Mouse (Mus musculus): ENCODE results near the gene H2-DMb1. TPM values are rescaled to one million over a fixed set of nuclear protein-coding genes. Genes with fewer than 3 reads are reported as not detected.

Gene H2-DMb1
- polyA plus RNA-seq, 1 experiment from 2014 or later, result 0.38 TPM

GRCm38 (mm10) chr17:34123518-34123917, 29.4 kb upstream of the H2-DMb1 start:
- Histone ChIP-seq H3K9me3 (ENCODE audit: control insufficient read depth, low read length) (no peaks in the 10 kb centered on the region), H3K4me1 (ENCODE audit: control insufficient read depth in 2 of 2, insufficient read depth in 2 of 2, low read length in 2 of 2) (peaks cover 7 to 18% of the 10 kb centered on the region in 2 experiments), H3K27me3 (ENCODE audit: control insufficient read depth, insufficient read depth, low read length) (no peaks in the 10 kb centered on the region), H3K9ac (ENCODE audit: low read length) (peak overlapping the region; percentile 98), H3K4me3 (ENCODE audit: control insufficient read depth in 1 of 2, insufficient read depth in 1 of 2, low read depth in 1 of 2, low read length in 2 of 2) (peak overlapping the region; percentile 54 to 87), H3K27ac (replicated peaks in 1 of 2; ENCODE audit: control insufficient read depth in 1 of 2, insufficient read depth in 1 of 2, low read depth in 2 of 2, low read length in 2 of 2) (peak overlapping the region; percentile 100), H3K4me2 (ENCODE audit: low read length) (peak overlapping the region; percentile 91), H3K36me3 (ENCODE audit: control insufficient read depth, insufficient read depth, low read length) (peaks cover 15% of the 10 kb centered on the region)
- WGBS, result 0% methylated on average over 2 of the region's 2 CpGs
- no peak for ATAC-seq (ENCODE audit: insufficient number of reproducible peaks, insufficient read depth, low FRiP score, low read depth)

DNA sequence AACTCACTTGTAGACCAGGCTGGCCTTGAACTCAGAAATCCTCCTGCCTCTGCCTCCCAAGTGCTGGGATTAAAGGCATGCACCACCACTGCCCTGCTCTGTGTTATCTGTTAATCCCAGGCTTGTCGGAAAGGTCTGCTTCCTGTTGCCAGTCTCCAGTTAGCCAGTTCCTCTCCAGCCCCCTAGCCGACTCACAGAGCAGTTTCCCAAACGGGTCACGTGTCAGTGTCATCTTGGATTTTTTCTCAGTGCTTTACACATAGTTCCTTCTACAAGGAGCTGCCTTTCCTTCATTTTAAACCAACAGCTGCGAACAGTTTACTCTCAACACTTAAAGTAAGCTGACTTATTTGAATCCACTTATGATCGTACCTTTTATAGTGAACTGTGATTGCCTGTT, 28.2 kb upstream of the H2-DMb1 start:
- Histone ChIP-seq H3K4me1 (ENCODE audit: control insufficient read depth in 2 of 2, insufficient read depth in 2 of 2, low read length in 2 of 2) (peaks cover 7 to 25% of the 10 kb centered on the region in 2 experiments), H3K9ac (ENCODE audit: low read length) (no peak overlapping the region), H3K4me2 (ENCODE audit: low read length) (no peak overlapping the region)

GRCm38 (mm10) chr17:34126826-34127420, 25.9 kb upstream of the H2-DMb1 start:
- H3K4me3 ChIP-seq (ENCODE audit: control insufficient read depth in 1 of 2, insufficient read depth in 1 of 2, low read depth in 1 of 2, low read length in 2 of 2), result no peak overlapping the region
- peaks cover 7 to 25% of the 10 kb centered on the region in 2 experiments for H3K4me1 ChIP-seq (ENCODE audit: control insufficient read depth in 2 of 2, insufficient read depth in 2 of 2, low read length in 2 of 2)
- 60% methylated on average over 9 of the region's 9 CpGs for WGBS
- peak overlapping the region; percentile 12; the same call in 1 of the 2 replicates for H3K9ac ChIP-seq (ENCODE audit: low read length)
- no peak for ATAC-seq (ENCODE audit: insufficient number of reproducible peaks, insufficient read depth, low FRiP score, low read depth)
- H3K4me2 ChIP-seq (ENCODE audit: low read length), result no peak overlapping the region
- no peaks in the 10 kb centered on the region for H3K27me3 ChIP-seq (ENCODE audit: control insufficient read depth, insufficient read depth, low read length)
- peaks cover 10% of the 10 kb centered on the region; the same call in 1 of the 2 replicates for H3K36me3 ChIP-seq (ENCODE audit: control insufficient read depth, insufficient read depth, low read length)
- no peaks in the 10 kb centered on the region for H3K9me3 ChIP-seq (ENCODE audit: control insufficient read depth, low read length)
- no peak overlapping the region for H3K27ac ChIP-seq (replicated peaks in 1 of 2; ENCODE audit: control insufficient read depth in 1 of 2, insufficient read depth in 1 of 2, low read depth in 2 of 2, low read length in 2 of 2)

More for the DNA sequence above, 28.2 kb upstream of the H2-DMb1 start:
- Histone ChIP-seq H3K27ac (replicated peaks in 1 of 2; ENCODE audit: control insufficient read depth in 1 of 2, insufficient read depth in 1 of 2, low read depth in 2 of 2, low read length in 2 of 2) (no peak overlapping the region), H3K36me3 (ENCODE audit: control insufficient read depth, insufficient read depth, low read length) (peaks cover 10% of the 10 kb centered on the region; the same call in 1 of the 2 replicates), H3K4me3 (ENCODE audit: control insufficient read depth in 1 of 2, insufficient read depth in 1 of 2, low read depth in 1 of 2, low read length in 2 of 2) (no peak overlapping the region), H3K9me3 (ENCODE audit: control insufficient read depth, low read length) (no peaks in the 10 kb centered on the region), H3K27me3 (ENCODE audit: control insufficient read depth, insufficient read depth, low read length) (no peaks in the 10 kb centered on the region)
- ATAC-seq (ENCODE audit: insufficient number of reproducible peaks, insufficient read depth, low FRiP score, low read depth), result no peak
- 64% methylated on average over 6 of the region's 6 CpGs for WGBS

DNA sequence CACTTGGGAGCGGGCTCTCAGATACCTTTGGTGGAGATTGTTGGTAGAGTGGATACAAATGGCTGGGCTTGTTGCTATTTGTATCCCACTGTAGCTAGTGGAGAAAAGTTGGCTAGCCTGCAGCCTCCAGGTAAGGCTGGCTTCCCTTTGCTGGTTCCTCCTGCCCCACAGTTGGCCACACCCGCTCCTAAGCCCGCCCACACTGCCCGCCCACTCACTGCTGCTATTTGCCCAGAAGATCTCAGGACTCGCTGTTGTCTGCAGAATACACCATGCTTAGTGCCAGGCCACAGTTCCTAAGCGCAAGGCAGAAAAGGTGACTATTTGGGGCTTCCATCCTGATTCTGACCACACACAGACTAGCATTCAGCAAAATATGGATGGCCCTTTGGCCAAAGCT, 25.4 kb upstream of the H2-DMb1 start:
- 34% methylated on average over 6 of the region's 6 CpGs for WGBS

DNA sequence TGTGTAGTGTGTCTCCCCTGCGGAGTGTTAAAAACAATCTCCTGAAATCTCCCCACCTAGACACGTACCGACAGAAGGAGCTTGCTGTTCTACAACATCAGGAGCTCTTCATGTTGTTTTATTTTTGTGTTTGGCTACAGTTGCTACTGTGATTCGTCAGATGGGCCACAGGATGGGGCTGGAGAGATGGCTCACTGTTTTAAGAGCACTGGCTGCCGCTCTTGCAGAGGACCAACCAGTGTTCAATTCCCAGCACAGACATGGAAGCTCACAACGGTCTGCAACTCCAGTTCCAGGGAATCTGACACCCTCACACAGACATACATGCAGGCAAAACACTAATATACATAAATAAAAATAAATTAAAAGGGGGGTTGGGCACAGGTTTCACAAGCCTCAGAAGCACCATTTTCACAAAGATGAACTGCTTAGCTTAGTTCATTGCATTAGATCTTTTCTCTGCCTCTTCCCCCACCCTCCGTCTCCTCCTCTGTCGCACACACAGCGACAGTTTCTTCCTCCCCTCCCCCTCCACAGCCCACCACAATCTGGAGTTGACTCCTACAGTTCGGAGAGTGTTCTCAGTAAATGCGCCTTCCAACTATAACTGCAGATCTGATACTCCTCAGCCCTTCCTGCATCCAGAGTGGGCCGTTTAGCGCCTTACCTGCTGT, 24.5 kb upstream of the H2-DMb1 start:
- peaks cover 7 to 21% of the 10 kb centered on the region in 2 experiments for H3K4me1 ChIP-seq (ENCODE audit: control insufficient read depth in 2 of 2, insufficient read depth in 2 of 2, low read length in 2 of 2)
- no peaks in the 10 kb centered on the region for H3K27me3 ChIP-seq (ENCODE audit: control insufficient read depth, insufficient read depth, low read length)
- 27% methylated on average over 13 of the region's 13 CpGs for WGBS
- no peak overlapping the region for H3K4me3 ChIP-seq (ENCODE audit: control insufficient read depth in 1 of 2, insufficient read depth in 1 of 2, low read depth in 1 of 2, low read length in 2 of 2)
- no peak overlapping the region for H3K27ac ChIP-seq (replicated peaks in 1 of 2; ENCODE audit: control insufficient read depth in 1 of 2, insufficient read depth in 1 of 2, low read depth in 2 of 2, low read length in 2 of 2)
- no peak overlapping the region for H3K9ac ChIP-seq (ENCODE audit: low read length)
- ATAC-seq (ENCODE audit: insufficient number of reproducible peaks, insufficient read depth, low FRiP score, low read depth), result no peak
- no peak overlapping the region for H3K4me2 ChIP-seq (ENCODE audit: low read length)
- no peaks in the 10 kb centered on the region for H3K9me3 ChIP-seq (ENCODE audit: control insufficient read depth, low read length)
- peaks cover 10% of the 10 kb centered on the region; the same call in 1 of the 2 replicates for H3K36me3 ChIP-seq (ENCODE audit: control insufficient read depth, insufficient read depth, low read length)

More for the DNA sequence above, 25.4 kb upstream of the H2-DMb1 start:
- Histone ChIP-seq H3K9ac (ENCODE audit: low read length) (no peak overlapping the region), H3K27ac (replicated peaks in 1 of 2; ENCODE audit: control insufficient read depth in 1 of 2, insufficient read depth in 1 of 2, low read depth in 2 of 2, low read length in 2 of 2) (no peak overlapping the region), H3K36me3 (ENCODE audit: control insufficient read depth, insufficient read depth, low read length) (peaks cover 10% of the 10 kb centered on the region; the same call in 1 of the 2 replicates), H3K4me3 (ENCODE audit: control insufficient read depth in 1 of 2, insufficient read depth in 1 of 2, low read depth in 1 of 2, low read length in 2 of 2) (no peak overlapping the region), H3K4me1 (ENCODE audit: control insufficient read depth in 2 of 2, insufficient read depth in 2 of 2, low read length in 2 of 2) (peaks cover 7 to 25% of the 10 kb centered on the region in 2 experiments), H3K4me2 (ENCODE audit: low read length) (no peak overlapping the region), H3K27me3 (ENCODE audit: control insufficient read depth, insufficient read depth, low read length) (no peaks in the 10 kb centered on the region), H3K9me3 (ENCODE audit: control insufficient read depth, low read length) (no peaks in the 10 kb centered on the region)
- no peak for ATAC-seq (ENCODE audit: insufficient number of reproducible peaks, insufficient read depth, low FRiP score, low read depth)

DNA sequence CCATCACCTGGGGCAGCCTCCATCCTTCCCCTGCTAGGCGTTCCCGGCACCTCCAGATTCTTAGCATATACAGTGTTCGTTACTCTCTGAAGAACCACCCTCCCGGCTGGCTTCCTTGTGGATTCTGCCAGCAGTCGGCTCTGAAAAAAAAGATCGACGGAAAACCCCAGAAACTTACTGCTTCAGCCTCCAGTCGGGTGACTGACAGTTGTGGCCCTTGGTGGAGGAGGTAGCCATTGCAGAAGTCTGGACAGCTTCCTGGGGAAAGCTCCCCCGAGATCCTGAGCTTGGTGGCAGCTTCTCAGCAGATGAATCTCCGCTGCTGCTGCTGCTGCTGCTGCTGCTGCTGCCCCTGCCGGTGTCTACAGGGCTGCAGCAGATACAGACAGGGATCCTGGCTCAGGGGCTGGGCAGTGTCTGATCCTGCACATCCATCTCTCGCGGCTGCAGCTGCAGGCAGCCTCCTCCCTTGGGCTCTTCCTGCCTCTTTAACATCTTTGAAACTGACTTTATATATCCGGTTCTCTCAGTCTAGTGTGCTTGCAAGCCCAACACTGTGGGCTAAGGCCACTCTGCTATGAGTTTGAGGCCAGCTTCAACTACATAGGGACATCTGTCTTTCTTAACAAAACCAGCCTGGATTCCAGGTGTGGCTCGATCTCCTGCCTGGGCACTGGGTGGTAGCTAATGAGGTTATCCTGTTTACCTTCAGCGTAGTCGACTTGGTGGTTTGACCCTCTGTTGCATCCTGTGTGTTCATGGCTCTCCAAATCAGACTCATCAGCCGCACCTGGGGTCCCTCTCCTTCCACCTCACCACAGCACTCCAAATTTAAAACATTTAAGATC, 23.7 kb upstream of the H2-DMb1 start:
- Histone ChIP-seq H3K36me3 (ENCODE audit: control insufficient read depth, insufficient read depth, low read length) (peaks cover 10% of the 10 kb centered on the region; the same call in 1 of the 2 replicates), H3K9me3 (ENCODE audit: control insufficient read depth, low read length) (no peaks in the 10 kb centered on the region), H3K4me1 (ENCODE audit: control insufficient read depth in 2 of 2, insufficient read depth in 2 of 2, low read length in 2 of 2) (peaks cover 2 to 15% of the 10 kb centered on the region in 2 experiments; a peak in 3 of 4 replicates), H3K4me2 (ENCODE audit: low read length) (0 out of 2 replicates have a peak overlapping the region, but pooled peaks have one; percentile 6), H3K4me3 (ENCODE audit: control insufficient read depth in 1 of 2, insufficient read depth in 1 of 2, low read depth in 1 of 2, low read length in 2 of 2) (no peak overlapping the region), H3K27ac (replicated peaks in 1 of 2; ENCODE audit: control insufficient read depth in 1 of 2, insufficient read depth in 1 of 2, low read depth in 2 of 2, low read length in 2 of 2) (no peak overlapping the region), H3K27me3 (ENCODE audit: control insufficient read depth, insufficient read depth, low read length) (no peaks in the 10 kb centered on the region), H3K9ac (ENCODE audit: low read length) (no peak overlapping the region)
- no peak for ATAC-seq (ENCODE audit: insufficient number of reproducible peaks, insufficient read depth, low FRiP score, low read depth)
- 18% methylated on average over 18 of the region's 18 CpGs for WGBS

Measured in heart, embryonic 14.5 days (tissue).